Mouse (Mus musculus): ENCODE results near the gene Hist1h2bf. TPM values are rescaled to one million over a fixed set of nuclear protein-coding genes. Genes with fewer than 3 reads are reported as not detected.
"Not testable (repeated sequence)": the region's sequence is repeated elsewhere in the genome, so short reads cannot be mapped to it uniquely, and the experiment has no call there.

Gene Hist1h2bf
- polyA plus RNA-seq, 1 experiment from 2014 or later = 5.9 TPM

DNA sequence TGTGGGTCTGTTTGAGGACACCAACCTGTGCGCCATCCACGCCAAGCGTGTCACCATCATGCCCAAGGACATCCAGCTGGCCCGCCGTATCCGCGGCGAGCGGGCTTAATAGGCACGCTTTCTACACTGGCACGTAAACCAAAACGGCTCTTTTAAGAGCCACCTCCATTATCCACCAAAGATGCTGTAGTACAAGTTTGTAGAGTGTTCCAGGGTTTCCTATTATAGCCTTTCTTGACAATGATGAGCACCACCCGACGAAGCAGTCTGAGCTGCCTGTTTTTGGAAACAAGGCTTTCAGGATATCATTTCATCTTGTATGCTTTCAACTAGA is 29.2 kb downstream of the Hist1h2bf start:
- not testable (repeated sequence) for ATAC-seq (replicated peaks; ENCODE audit: low FRiP score)

DNA sequence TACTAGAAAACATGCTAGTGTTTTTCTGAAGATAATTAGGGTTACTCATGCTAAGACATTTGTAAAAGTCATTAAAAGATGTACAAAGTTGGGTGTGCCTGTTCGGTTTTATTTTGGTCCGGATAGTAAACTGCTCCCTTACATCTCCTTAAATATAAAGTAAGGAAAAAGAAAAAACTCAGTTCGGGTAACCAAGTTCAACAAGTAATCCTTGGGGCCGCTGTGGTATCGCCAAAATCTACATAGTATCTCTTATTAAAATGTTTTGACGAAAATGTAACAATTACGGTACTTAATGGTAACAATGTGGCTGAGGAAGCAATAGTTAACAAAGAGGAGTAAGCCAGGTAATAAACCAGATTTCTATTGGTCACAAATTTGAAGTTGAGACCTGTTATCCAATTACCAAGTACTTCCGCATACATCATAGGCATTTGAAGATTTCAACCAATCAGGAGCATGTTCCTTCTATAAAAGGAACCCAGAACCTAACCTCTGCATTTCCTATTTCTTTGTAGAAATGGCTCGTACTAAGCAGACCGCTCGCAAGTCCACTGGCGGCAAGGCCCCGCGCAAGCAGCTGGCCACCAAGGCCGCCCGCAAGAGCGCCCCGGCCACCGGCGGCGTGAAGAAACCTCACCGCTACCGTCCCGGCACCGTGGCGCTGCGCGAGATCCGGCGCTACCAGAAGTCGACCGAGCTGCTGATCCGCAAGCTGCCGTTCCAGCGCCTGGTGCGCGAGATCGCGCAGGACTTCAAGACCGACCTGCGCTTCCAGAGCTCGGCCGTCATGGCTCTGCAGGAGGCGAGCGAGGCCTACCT is 29.8 kb downstream of the Hist1h2bf start, which contains the start of gene Hist1h3f:
Gene Hist1h3f (plus strand): TSS at position 88 of the 822 bp plus-strand sequence.
- Histone ChIP-seq H3K4me3 (ENCODE audit: low read depth, low read length) (peak within 1 kb of the TSS; percentile 40), H3K27me3 (ENCODE audit: control insufficient read depth, insufficient read depth, low read length) (no peaks in the 10 kb centered on the region), H3K9ac (ENCODE audit: low read length) (peak within 1 kb of the TSS; percentile 68), H3K27ac (ENCODE audit: low read depth, low read length) (peak within 1 kb of the TSS; percentile 94), H3K4me2 (ENCODE audit: low read depth, low read length, severe bottlenecking) (peak within 1 kb of the TSS; percentile 74), H3K9me3 (ENCODE audit: control insufficient read depth, low read length) (no peaks in the 10 kb centered on the region), H3K36me3 (ENCODE audit: control insufficient read depth, insufficient read depth, low read length) (no peaks in the 10 kb centered on the region), H3K4me1 (replicated peaks; ENCODE audit: control insufficient read depth, insufficient read depth, low read length) (no peaks in the 10 kb centered on the region)
- DNase-seq (ENCODE audit: low spot score) (peak; percentile 79), ATAC-seq (replicated peaks; ENCODE audit: low FRiP score) (peak; percentile 94)
- WGBS = under 1% methylated on average over 24 of the region's 45 CpGs

More for the DNA sequence above, 29.2 kb downstream of the Hist1h2bf start:
- not testable (repeated sequence) for H3K4me1 ChIP-seq (replicated peaks; ENCODE audit: control insufficient read depth, insufficient read depth, low read length); H3K9me3 ChIP-seq (ENCODE audit: control insufficient read depth, low read length); H3K27ac ChIP-seq (ENCODE audit: low read depth, low read length); DNase-seq (ENCODE audit: low spot score); H3K36me3 ChIP-seq (ENCODE audit: control insufficient read depth, insufficient read depth, low read length); H3K27me3 ChIP-seq (ENCODE audit: control insufficient read depth, insufficient read depth, low read length)
- H3K4me2 ChIP-seq (ENCODE audit: low read depth, low read length, severe bottlenecking) = peak overlapping the region; percentile 38; the same call in 1 of the 2 replicates
- H3K4me3 ChIP-seq (ENCODE audit: low read depth, low read length) = peak overlapping the region; percentile 37
- peak overlapping the region; percentile 64 for H3K9ac ChIP-seq (ENCODE audit: low read length)
- 0% methylated on average over 11 of the region's 14 CpGs for WGBS

DNA sequence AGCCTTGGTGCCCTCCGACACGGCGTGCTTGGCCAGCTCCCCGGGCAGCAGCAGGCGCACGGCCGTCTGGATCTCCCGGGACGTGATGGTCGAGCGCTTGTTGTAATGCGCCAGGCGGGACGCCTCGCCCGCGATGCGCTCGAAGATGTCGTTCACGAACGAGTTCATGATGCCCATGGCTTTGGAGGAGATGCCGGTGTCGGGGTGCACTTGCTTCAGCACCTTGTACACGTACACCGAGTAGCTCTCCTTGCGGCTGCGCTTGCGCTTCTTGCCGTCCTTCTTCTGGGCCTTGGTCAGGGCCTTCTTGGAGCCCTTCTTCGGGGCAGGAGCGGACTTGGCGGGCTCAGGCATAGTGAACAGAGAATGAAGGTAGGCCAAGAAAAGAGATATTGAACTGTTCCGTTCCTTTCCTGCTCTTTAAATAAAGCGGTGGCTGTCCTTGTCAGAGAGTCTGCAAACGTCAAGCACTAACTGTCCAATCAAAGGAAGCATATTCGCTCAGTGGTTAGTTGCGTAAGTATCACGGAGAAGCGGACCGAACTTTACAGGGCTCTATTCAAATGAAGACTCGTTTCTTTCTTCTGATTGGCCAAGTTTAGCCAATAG is 30.9 kb downstream of the Hist1h2bf start, which contains the start of gene Hist1h2bh:
Gene Hist1h2bh (minus strand): TSS at position 394 of the 609 bp plus-strand sequence.
- not testable (repeated sequence) for H3K9me3 ChIP-seq (ENCODE audit: control insufficient read depth, low read length); H3K36me3 ChIP-seq (ENCODE audit: control insufficient read depth, insufficient read depth, low read length); H3K27me3 ChIP-seq (ENCODE audit: control insufficient read depth, insufficient read depth, low read length); H3K4me1 ChIP-seq (replicated peaks; ENCODE audit: control insufficient read depth, insufficient read depth, low read length)
- Histone ChIP-seq H3K4me2 (ENCODE audit: low read depth, low read length, severe bottlenecking) (peak within 1 kb of the TSS; percentile 74), H3K9ac (ENCODE audit: low read length) (peak within 1 kb of the TSS; percentile 68), H3K4me3 (ENCODE audit: low read depth, low read length) (peak within 1 kb of the TSS; percentile 40), H3K27ac (ENCODE audit: low read depth, low read length) (peak within 1 kb of the TSS; percentile 94)
- ATAC-seq (replicated peaks; ENCODE audit: low FRiP score) (peak; percentile 93), DNase-seq (ENCODE audit: low spot score) (peak; percentile 80)
- under 1% methylated on average over 23 of the region's 42 CpGs for WGBS

DNA sequence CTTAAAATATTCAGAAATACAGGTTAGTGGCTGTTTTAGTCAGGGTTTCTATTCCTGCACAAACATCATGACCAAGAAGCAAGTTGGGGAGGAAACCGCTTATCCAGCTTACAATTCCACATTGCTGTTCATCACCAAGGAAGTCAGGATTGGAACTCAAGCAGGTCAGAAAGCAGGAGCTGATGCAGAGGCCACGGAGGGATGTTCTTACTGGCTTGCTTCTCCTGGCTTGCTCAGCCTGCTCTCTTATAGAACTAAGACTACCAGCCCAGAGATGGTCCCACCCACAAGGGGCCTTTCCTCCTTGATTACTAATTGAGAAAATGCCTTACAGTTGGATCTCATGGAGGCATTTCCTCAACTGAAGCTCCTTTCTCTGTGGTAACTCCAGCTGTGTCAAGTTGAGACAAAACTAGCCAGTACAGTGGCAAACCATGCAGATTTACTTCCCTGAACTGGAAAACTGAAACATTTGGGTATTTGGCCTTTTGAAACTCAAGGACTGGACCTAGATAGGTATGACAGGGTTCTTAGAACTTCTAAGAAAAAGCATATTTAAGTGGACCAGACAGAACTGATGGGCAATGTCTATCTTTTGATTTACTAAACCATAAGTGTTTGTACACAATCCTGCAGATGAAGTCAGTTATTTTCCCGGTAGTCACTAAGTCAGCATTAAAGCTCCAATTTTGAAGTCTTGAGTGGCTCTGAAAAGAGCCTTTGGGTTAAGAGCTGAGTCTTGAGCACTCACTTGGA is 31.6 kb downstream of the Hist1h2bf start:
- Histone ChIP-seq H3K27ac (ENCODE audit: low read depth, low read length) (peak overlapping the region; percentile 94), H3K9ac (ENCODE audit: low read length) (peak overlapping the region; percentile 68), H3K4me2 (ENCODE audit: low read depth, low read length, severe bottlenecking) (peak overlapping the region; percentile 53), H3K4me3 (ENCODE audit: low read depth, low read length) (peak overlapping the region; percentile 40)
- H3K36me3 ChIP-seq (ENCODE audit: control insufficient read depth, insufficient read depth, low read length); H3K27me3 ChIP-seq (ENCODE audit: control insufficient read depth, insufficient read depth, low read length); H3K4me1 ChIP-seq (replicated peaks; ENCODE audit: control insufficient read depth, insufficient read depth, low read length); ATAC-seq (replicated peaks; ENCODE audit: low FRiP score); H3K9me3 ChIP-seq (ENCODE audit: control insufficient read depth, low read length): not testable (repeated sequence)
- 6% methylated on average over 3 of the region's 3 CpGs for WGBS
- DNase-seq (ENCODE audit: low spot score) = peak; percentile 41

DNA sequence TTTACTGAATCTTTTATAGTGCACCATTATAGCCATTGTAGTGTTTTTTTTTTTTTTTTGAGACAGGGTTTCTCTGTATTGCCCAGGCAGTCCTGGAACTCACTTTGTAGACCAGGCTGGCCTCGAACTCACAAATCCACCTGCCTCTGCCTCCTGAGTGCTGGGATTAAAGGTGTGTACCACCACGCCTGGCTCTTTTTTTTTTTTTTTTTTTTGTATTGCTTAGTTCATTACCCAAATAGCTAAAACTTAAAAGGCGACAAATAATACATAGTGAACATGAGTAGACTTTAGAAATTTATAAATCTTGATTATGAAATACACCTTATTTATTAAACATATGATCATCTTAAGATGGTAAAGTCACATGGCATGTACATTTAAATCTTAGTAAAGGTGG is 32.5 kb downstream of the Hist1h2bf start:
- H3K36me3 ChIP-seq (ENCODE audit: control insufficient read depth, insufficient read depth, low read length) = no peaks in the 10 kb centered on the region
- H3K4me3 ChIP-seq (ENCODE audit: low read depth, low read length) = no peak overlapping the region
- no peaks in the 10 kb centered on the region for H3K27me3 ChIP-seq (ENCODE audit: control insufficient read depth, insufficient read depth, low read length)
- WGBS = 76% methylated on average over 3 of the region's 3 CpGs
- H3K27ac ChIP-seq (ENCODE audit: low read depth, low read length) = no peak overlapping the region
- H3K9me3 ChIP-seq (ENCODE audit: control insufficient read depth, low read length) = no peaks in the 10 kb centered on the region
- no peak overlapping the region for H3K4me2 ChIP-seq (ENCODE audit: low read depth, low read length, severe bottlenecking)
- no peak overlapping the region for H3K9ac ChIP-seq (ENCODE audit: low read length)
- ATAC-seq (replicated peaks; ENCODE audit: low FRiP score) (no peak), DNase-seq (ENCODE audit: low spot score) (no peak)
- H3K4me1 ChIP-seq (replicated peaks; ENCODE audit: control insufficient read depth, insufficient read depth, low read length) = no peaks in the 10 kb centered on the region; the same call in none of the 2 replicates

DNA sequence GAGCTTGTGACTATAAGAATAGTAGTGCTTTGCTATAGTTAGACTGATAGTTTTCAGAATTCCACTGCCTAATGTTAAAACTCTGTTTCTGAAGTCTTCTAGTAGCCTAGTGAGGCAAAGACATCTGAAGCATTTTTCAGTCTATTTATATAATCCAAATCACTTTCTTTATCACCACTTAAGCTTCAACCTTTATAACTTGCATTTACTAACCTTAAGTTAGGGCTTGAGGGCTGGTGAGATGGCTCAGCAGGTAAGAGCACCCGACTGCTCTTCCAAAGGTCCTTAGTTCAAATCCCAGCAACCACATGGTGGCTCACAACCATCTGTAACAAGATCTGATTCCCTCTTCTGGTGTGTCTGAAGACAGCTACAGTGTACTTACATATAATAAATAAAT is 34.2 kb downstream of the Hist1h2bf start:
- not testable (repeated sequence) for H3K4me1 ChIP-seq (replicated peaks; ENCODE audit: control insufficient read depth, insufficient read depth, low read length); H3K4me3 ChIP-seq (ENCODE audit: low read depth, low read length); ATAC-seq (replicated peaks; ENCODE audit: low FRiP score); H3K36me3 ChIP-seq (ENCODE audit: control insufficient read depth, insufficient read depth, low read length); H3K27ac ChIP-seq (ENCODE audit: low read depth, low read length); H3K9ac ChIP-seq (ENCODE audit: low read length); H3K27me3 ChIP-seq (ENCODE audit: control insufficient read depth, insufficient read depth, low read length); H3K4me2 ChIP-seq (ENCODE audit: low read depth, low read length, severe bottlenecking); DNase-seq (ENCODE audit: low spot score); H3K9me3 ChIP-seq (ENCODE audit: control insufficient read depth, low read length)
- WGBS = 77% methylated on average over 1 of the region's 1 CpGs

DNA sequence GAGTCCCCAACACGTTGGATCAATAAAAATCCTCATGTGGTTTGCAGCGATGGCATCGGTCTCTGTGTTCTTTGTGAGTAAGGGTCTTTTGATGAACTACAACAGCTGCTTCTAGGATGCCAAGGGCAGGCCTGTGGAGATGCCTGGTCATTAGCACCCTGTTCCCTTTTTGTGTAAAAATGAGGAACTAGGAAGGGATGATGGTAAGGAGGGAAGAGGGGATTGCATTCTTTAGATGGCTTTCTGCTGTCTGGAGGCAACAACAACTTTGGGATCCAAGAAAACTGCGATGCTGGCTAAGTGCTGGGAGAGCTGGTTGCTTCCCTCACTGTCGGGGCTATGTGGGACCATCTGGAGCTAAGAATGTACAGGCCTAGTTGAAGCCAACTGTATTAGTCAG is 35.7 kb downstream of the Hist1h2bf start:
- H3K9me3 ChIP-seq (ENCODE audit: control insufficient read depth, low read length) = no peaks in the 10 kb centered on the region
- H3K36me3 ChIP-seq (ENCODE audit: control insufficient read depth, insufficient read depth, low read length) = no peaks in the 10 kb centered on the region
- 77% methylated on average over 5 of the region's 5 CpGs for WGBS
- no peaks in the 10 kb centered on the region for H3K27me3 ChIP-seq (ENCODE audit: control insufficient read depth, insufficient read depth, low read length)
- H3K27ac ChIP-seq (ENCODE audit: low read depth, low read length) = no peak overlapping the region
- no peak overlapping the region for H3K4me3 ChIP-seq (ENCODE audit: low read depth, low read length)
- DNase-seq (ENCODE audit: low spot score) = peak; percentile 46
- no peak overlapping the region for H3K4me2 ChIP-seq (ENCODE audit: low read depth, low read length, severe bottlenecking)
- no peak for ATAC-seq (replicated peaks; ENCODE audit: low FRiP score)
- no peaks in the 10 kb centered on the region; the same call in none of the 2 replicates for H3K4me1 ChIP-seq (replicated peaks; ENCODE audit: control insufficient read depth, insufficient read depth, low read length)
- H3K9ac ChIP-seq (ENCODE audit: low read length) = no peak overlapping the region

DNA sequence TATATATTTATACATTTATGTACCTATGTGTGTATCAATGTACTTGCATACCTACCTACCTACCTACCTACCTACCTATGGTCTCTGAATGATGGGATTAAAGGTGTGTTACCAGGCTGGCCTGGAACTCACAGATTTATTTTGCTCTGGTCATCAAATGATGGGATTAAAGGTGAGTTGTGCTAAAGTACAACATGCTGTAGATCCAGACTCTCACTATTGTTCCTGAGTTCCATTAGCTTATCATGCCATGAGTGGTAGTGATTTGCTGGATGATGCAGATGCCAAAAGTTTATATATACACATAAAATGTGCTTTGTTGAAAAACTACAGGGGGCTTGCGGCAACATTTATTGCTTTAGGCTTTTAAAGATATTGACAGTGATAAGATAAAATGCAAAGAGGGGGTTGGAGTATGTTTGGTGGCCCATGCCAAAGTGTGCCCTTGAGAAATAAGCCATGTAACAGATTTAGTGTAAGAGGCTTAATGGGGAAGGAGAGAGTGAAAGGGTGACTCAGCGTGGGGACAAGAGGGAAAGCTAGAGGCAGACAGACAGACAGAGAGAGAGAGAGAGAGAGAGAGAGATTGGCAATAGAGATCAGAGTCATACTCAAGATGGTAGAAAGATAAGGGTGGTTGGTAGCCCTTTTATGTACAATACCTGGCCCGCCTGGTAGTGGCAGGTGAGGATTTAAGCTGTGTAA is 36.8 kb downstream of the Hist1h2bf start:
- H3K9me3 ChIP-seq (ENCODE audit: control insufficient read depth, low read length) = no peaks in the 10 kb centered on the region
- peaks cover 3% of the 10 kb centered on the region for H3K4me1 ChIP-seq (replicated peaks; ENCODE audit: control insufficient read depth, insufficient read depth, low read length)
- ATAC-seq (replicated peaks; ENCODE audit: low FRiP score) (no peak), DNase-seq (ENCODE audit: low spot score) (peak; percentile 50)
- 74% methylated on average over 3 of the region's 3 CpGs for WGBS
- no peaks in the 10 kb centered on the region for H3K27me3 ChIP-seq (ENCODE audit: control insufficient read depth, insufficient read depth, low read length)
- H3K9ac ChIP-seq (ENCODE audit: low read length) = peak overlapping the region; percentile 16; the same call in 1 of the 2 replicates
- H3K4me3 ChIP-seq (ENCODE audit: low read depth, low read length) = peak overlapping the region; percentile 57; the same call in 1 of the 2 replicates
- H3K27ac ChIP-seq (ENCODE audit: low read depth, low read length) = 0 out of 2 replicates have a peak overlapping the region, but pooled peaks have one; percentile 99
- no peaks in the 10 kb centered on the region for H3K36me3 ChIP-seq (ENCODE audit: control insufficient read depth, insufficient read depth, low read length)
- H3K4me2 ChIP-seq (ENCODE audit: low read depth, low read length, severe bottlenecking) = peak overlapping the region; percentile 76
